Mouse (Mus musculus) activated CD4-positive, CD25-positive, alpha-beta regulatory T cell, adult 4 months (primary cell): ENCODE measurements around the gene Cyp26a1. TPM values are rescaled to one million over a fixed set of nuclear protein-coding genes. Genes with fewer than 3 reads are reported as not detected.

Experiments
- ATAC-seq: one replicate; pipeline ENCODE4 v1.8.0; 2017
- polyA plus RNA-seq, 2 experiments: library from polyadenylated mRNA; unstranded; fragments of 100-300 nt; shearing (Covaris generic); gene quantifications; one replicate each; pipeline ENCODE4 v1.2.1; 2017

Gene Cyp26a1
- not detected for polyA plus RNA-seq

- no peak for ATAC-seq
Observed at GRCm38 (mm10) chr19:37697651-37698272, at the start of gene Cyp26a1. Gene Cyp26a1, plus strand, starts transcription at chr19:37697798.

GRCm38 (mm10) chr19:37647994-37648393 lies 49.6 kb upstream of the Cyp26a1 start:
- no peak for ATAC-seq

DNA sequence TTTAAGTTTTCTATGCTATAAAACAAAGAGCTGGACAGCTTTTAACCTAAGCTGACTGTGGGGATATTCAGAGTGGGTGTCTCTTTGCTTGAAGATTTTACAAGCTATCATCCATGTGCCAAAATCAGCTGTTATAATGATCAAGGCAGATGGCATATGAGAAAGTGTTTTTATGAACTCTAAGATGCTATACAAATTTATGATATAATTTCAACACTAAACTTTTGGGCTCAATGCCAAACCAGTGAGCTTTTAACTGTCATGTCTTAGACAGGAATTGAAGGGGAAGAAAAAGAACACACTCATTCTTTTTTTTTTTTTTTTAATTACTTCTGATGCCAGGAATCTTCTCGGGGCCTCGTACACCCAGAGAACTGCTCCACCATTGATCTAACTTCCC lies 47.1 kb upstream of the Cyp26a1 start:
- ATAC-seq = no peak

GRCm38 (mm10) chr19:37654012-37654411 lies 43.6 kb upstream of the Cyp26a1 start:
- no peak for ATAC-seq

DNA sequence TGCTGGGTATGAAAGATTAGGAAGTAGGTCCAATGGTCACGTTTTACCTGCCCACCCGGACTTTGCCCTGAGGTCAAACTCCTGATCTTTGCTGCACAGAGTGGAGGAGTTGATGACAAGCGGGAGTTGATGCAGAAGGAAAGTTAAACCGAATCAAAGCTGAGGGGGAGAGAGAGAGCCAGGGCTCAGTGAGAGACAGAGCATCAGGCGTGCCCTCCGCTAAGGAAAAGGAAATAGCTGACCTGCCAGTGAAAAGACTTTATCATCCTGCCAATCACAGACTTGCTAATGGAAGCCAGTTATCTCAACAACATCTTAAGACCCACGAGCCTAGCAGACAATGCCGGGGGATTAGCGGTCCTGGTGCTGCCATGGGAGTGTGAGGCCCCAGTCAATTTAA lies 41.2 kb upstream of the Cyp26a1 start:
- no peak for ATAC-seq

DNA sequence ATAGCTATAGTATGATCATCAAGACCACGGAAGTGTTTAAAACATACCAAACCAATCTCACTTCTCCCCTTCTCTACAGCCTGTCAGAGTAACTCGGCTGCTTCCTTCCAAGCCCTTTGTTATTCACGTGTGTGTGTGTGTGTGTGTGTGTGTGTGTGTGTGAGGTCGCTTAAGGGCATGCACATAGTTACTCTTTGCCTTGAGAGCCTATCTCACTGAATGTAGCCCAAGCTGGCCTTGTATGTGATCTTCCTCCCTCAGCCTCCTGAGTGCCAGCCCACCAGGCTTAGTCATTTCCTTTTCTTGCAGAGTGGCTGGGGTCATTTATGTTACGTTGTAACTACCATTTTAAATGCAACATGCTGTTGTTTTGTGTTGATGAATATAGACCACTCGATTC lies 32.3 kb upstream of the Cyp26a1 start:
- ATAC-seq = no peak

DNA sequence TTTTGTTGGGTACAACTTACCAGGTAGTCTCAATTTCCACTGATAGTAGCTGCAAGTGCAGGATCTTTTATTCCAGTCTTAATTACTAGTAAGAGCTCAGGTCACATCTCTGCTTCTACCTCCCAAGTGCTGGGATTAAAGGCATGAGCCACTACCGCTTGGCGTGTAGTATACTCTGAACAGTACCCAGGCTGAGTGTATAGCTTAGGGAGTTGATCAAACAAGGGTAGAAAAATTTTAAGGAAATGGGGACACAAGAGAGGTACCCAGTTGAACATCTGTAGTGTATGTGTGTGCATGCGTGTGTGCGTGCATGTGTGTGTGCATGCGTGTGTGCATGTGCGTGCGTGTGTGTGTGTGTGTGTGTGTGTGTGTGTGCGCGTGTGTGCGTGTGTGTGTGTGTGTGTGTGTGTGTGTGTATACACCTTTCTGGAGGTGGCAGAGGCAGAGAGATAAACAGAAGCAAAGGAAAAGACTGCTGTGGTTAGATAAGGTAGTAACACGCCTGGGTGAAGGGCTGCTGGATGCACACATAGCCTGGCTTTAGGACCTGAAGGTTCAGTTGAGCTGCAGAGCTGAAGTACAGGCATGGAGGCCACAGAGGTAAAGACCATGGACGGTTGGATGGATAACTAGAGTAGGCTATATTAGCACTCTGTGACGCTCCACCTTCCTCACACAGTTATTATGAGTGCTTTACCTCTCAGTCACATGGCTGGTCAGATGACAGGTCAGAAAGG lies 29.6 kb upstream of the Cyp26a1 start:
- no peak for ATAC-seq

DNA sequence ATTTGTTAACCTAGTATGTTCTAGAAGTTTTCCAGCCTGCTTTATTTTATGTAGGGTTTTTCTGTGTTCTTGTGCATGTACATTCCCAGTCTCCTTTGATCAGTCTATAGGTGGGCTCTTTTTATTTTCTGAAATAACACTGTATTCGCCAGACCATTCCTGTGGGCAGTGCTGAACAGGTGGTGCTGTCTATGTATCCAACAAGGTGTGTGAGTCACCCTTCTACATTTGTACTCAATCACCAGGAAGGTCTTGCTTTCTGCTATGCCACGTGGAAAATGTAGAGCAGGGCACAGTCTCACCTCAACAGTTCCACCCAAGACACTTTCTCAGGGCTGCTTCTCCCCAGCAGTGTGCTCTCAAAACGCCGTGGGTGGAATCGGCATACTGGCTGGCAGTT lies 28.9 kb upstream of the Cyp26a1 start:
- no peak for ATAC-seq

GRCm38 (mm10) chr19:37669486-37669885 lies 28.1 kb upstream of the Cyp26a1 start:
- ATAC-seq = no peak

GRCm38 (mm10) chr19:37673393-37673792 lies 24.2 kb upstream of the Cyp26a1 start:
- no peak for ATAC-seq

- no peak for ATAC-seq
Observed at GRCm38 (mm10) chr19:37685281-37685680, 12.3 kb upstream of the Cyp26a1 start, which contains the start of gene Cyp26c1. Gene Cyp26c1, plus strand, starts transcription at chr19:37685581.

DNA sequence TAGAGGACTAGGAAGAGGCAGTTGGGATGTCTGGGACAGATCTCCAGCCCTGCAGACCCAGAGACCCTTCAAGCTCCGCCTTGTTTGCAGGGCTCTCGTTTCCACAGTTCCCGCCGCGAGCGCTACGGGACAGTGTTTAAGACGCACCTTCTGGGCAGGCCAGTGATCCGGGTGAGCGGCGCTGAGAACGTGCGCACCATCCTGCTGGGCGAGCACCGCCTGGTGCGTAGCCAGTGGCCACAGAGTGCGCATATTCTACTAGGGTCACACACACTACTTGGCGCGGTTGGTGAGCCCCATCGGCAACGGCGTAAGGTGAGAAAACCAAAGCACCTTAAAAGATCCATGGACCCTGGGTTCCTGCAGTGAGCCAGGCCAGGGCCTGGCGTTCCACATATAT lies 11.3 kb upstream of the Cyp26a1 start:
- no peak for ATAC-seq

- no peak for ATAC-seq
Observed at GRCm38 (mm10) chr19:37686941-37687850, 10.4 kb upstream of the Cyp26a1 start.

DNA sequence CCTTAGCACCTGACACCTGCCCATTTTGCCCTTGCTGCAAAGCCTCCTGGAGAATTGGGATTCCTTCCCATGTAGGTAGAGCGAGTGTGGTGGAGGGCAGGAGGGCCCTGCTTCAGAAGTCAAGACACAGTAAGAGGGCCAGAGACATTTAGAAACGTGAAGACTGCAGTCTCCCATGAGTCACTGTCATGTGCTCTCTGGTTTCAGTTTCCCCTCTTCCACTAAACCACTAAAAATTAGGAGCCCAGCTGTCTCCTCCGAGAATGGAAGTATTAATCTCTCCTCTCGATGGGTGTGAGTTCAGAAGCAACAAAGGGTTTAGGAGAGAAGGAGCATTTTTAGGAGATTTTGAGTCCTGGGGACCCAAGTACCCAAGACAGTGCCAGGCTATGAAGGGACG lies 8.1 kb upstream of the Cyp26a1 start:
- no peak for ATAC-seq

- ATAC-seq = no peak
Observed at GRCm38 (mm10) chr19:37690716-37691115, 6.9 kb upstream of the Cyp26a1 start.

DNA sequence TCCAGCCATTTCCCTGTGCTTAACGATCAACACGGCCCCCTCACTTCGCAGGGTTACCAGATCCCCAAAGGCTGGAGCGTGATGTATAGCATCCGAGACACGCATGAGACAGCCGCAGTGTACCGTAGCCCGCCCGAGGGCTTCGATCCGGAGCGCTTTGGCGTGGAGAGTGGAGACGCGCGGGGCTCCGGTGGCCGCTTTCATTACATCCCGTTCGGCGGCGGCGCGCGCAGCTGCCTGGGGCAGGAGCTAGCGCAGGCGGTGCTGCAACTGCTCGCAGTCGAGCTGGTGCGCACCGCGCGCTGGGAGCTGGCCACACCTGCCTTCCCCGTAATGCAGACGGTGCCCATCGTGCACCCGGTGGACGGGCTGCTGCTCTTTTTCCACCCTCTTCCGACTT lies 4.7 kb upstream of the Cyp26a1 start:
- no peak for ATAC-seq

- no peak for ATAC-seq
Observed at GRCm38 (mm10) chr19:37695146-37695545, 2.5 kb upstream of the Cyp26a1 start.

DNA sequence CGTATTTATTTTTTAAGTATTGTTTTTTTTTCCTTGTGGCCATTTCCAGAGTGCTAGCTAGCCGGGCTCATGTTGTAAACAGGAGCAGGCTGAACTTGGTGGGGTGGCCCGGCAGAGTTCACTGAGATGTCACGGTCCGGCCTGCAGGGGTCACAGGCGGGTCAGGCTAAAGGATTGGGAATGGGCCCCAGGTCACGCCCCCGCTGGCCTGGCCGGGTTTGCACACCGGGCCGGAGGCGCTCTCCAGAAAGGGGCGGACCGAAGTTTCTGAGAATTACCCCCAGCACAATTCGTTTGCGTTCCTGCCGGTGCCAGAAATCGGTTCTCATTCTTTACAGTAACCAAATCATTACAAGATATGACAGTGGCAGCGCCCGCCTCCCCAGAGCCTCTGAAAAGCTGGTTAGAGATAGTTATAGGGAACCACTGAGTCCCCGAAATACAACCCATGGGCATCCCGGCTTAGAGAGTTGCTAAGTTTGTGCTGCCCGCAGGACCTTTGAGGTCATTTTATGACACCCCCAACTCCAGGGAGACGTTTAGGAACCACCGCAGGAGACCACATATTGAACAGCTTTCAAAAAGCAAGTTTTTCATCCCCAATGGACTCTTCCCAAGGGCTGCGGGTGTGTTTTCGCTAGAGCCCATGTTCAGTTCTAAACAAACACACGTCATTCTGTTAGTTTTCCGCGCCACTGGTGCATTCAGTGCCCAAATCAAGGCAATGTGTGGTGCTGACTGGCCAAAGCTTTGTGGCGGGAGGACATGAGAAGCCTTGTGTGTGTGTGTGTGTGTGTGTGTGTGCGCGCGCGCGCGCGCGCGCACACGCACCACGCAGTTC lies 1.6 kb upstream of the Cyp26a1 start:
- no peak for ATAC-seq

GRCm38 (mm10) chr19:37696603-37697334 lies 829 bp upstream of the Cyp26a1 start:
- ATAC-seq = no peak

DNA sequence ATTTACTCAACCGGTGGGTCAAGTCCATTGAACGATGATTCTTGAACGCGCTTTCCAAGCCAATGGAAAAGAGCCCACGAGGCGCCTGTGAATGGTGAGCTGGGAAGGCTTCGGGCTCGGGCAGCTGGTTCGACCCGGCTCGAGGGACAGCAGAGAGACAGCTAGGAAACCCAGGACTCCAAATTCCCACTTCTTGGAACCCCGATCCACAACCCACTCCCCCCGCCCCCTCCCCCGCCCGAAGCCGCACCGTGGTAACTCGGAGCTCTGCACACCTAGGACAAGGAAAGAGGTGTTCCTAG lies 312 bp upstream of the Cyp26a1 start:
- no peak for ATAC-seq

- ATAC-seq = no peak
Observed at GRCm38 (mm10) chr19:37698273-37699160, 919 bp downstream of the Cyp26a1 start.
